Mouse (Mus musculus) midbrain, embryonic 10.5 days (tissue): ENCODE data around the gene Pik3c2b. TPM values are rescaled to one million over a fixed set of nuclear protein-coding genes. Genes with fewer than 3 reads are reported as not detected.

ENCODE experiments used
- DNase-seq: peaks from one replicate; pipeline ENCODE4 v3.0.0-alpha.2; 2017; ENCODE audit warnings: low spot score
- H3K27ac ChIP-seq: fragments of 300-500 bp; sonication (generic); replicated peaks from 2 replicates; pipeline ENCODE4 v1.5.1; 2016; ENCODE audit warnings: mild to moderate bottlenecking
- H3K27me3 ChIP-seq: fragments of 300-500 bp; sonication (generic); 2 replicates; pipeline ENCODE4 v1.6.1; 2016; ENCODE audit warnings: low read depth, mild to moderate bottlenecking; ENCODE audit not compliant: poor library complexity, severe bottlenecking
- H3K36me3 ChIP-seq: fragments of 300-500 bp; sonication (generic); 2 replicates; pipeline ENCODE4 v1.6.1; 2016; ENCODE audit warnings: mild to moderate bottlenecking, moderate library complexity
- H3K4me1 ChIP-seq: fragments of 300-500 bp; sonication (generic); 2 replicates; pipeline ENCODE4 v1.6.1; 2016
- H3K4me3 ChIP-seq: fragments of 300-500 bp; sonication (generic); 2 replicates; pipeline ENCODE4 v1.5.1; 2016; ENCODE audit warnings: mild to moderate bottlenecking, moderate library complexity
- H3K9me3 ChIP-seq: fragments of 300-500 bp; sonication (generic); replicated peaks from 2 replicates; pipeline ENCODE4 v1.6.1; 2016; ENCODE audit warnings: mild to moderate bottlenecking
- WGBS: fragments of 180-500 bp; shearing (Covaris S2); methylation state at CpG from one replicate; pipeline ENCODE4 v1.1.7; 2016; 5-methylcytosine and 5-hydroxymethylcytosine counted together
- polyA plus RNA-seq: library from polyadenylated mRNA; unstranded; fragments of >200 nt; fragmentation: Nextera tagmentation; extraction: Ambion mirVana; gene quantifications from 2 replicates; pipeline ENCODE4 v1.2.1, GENCODE M21; 2016

Gene Pik3c2b
- polyA plus RNA-seq, 1 experiment from 2014 or later, result 14.1 TPM

- H3K4me1 ChIP-seq, result peaks cover 41% of the 10 kb centered on the region
- H3K27ac ChIP-seq, result no peak overlapping the region
- no peaks in the 10 kb centered on the region for H3K27me3 ChIP-seq
- H3K9me3 ChIP-seq, result no peaks in the 10 kb centered on the region
- peak overlapping the region; percentile 98 for H3K4me3 ChIP-seq
- H3K36me3 ChIP-seq, result peaks cover 83% of the 10 kb centered on the region
- DNase-seq, result no peak
- 91% methylated on average over 5 of the region's 5 CpGs for WGBS
Observed at GRCm38 (mm10) chr1:133135808-133136207, 90.3 kb downstream of the Pik3c2b start.

GRCm38 (mm10) chr1:133138401-133138800 lies 92.9 kb downstream of the Pik3c2b start:
- no peaks in the 10 kb centered on the region for H3K9me3 ChIP-seq
- peaks cover 91% of the 10 kb centered on the region for H3K36me3 ChIP-seq
- DNase-seq, result no peak
- WGBS, result 92% methylated on average over 1 of the region's 1 CpGs
- H3K27me3 ChIP-seq, result no peaks in the 10 kb centered on the region
- H3K27ac ChIP-seq, result no peak overlapping the region
- H3K4me3 ChIP-seq, result no peak overlapping the region
- peaks cover 28% of the 10 kb centered on the region for H3K4me1 ChIP-seq

GRCm38 (mm10) chr1:133146014-133147009 lies 100.8 kb downstream of the Pik3c2b start:
- H3K4me1 ChIP-seq, result 0 out of 2 replicates have a peak, but pooled peaks cover 3% of the 10 kb centered on the region
- no peak overlapping the region for H3K27ac ChIP-seq
- peaks cover 10% of the 10 kb centered on the region; the same call in 1 of the 2 replicates for H3K9me3 ChIP-seq
- DNase-seq, result peak; percentile 54
- H3K27me3 ChIP-seq, result no peaks in the 10 kb centered on the region
- WGBS, result 66% methylated on average over 22 of the region's 22 CpGs
- no peak overlapping the region for H3K4me3 ChIP-seq
- peaks cover 12% of the 10 kb centered on the region for H3K36me3 ChIP-seq

- WGBS, result 87% methylated on average over 5 of the region's 5 CpGs
- peaks cover 10% of the 10 kb centered on the region; the same call in 1 of the 2 replicates for H3K9me3 ChIP-seq
- H3K4me1 ChIP-seq, result 0 out of 2 replicates have a peak, but pooled peaks cover 3% of the 10 kb centered on the region
- no peak overlapping the region for H3K4me3 ChIP-seq
- no peak for DNase-seq
- H3K27me3 ChIP-seq, result no peaks in the 10 kb centered on the region
- H3K36me3 ChIP-seq, result peaks cover 6% of the 10 kb centered on the region
- no peak overlapping the region for H3K27ac ChIP-seq
Observed at GRCm38 (mm10) chr1:133147324-133147723, 101.9 kb downstream of the Pik3c2b start.

GRCm38 (mm10) chr1:133148122-133148521 lies 102.7 kb downstream of the Pik3c2b start:
- DNase-seq, result no peak
- Histone ChIP-seq H3K4me3 (no peak overlapping the region), H3K27me3 (no peaks in the 10 kb centered on the region), H3K9me3 (peaks cover 10% of the 10 kb centered on the region; the same call in 1 of the 2 replicates), H3K36me3 (no peaks in the 10 kb centered on the region), H3K27ac (no peak overlapping the region), H3K4me1 (0 out of 2 replicates have a peak, but pooled peaks cover 3% of the 10 kb centered on the region)
- WGBS, result 91% methylated on average over 8 of the region's 8 CpGs

GRCm38 (mm10) chr1:133150556-133150955 lies 105.1 kb downstream of the Pik3c2b start:
- H3K36me3 ChIP-seq, result no peaks in the 10 kb centered on the region
- no peak for DNase-seq
- WGBS, result 90% methylated on average over 2 of the region's 2 CpGs

GRCm38 (mm10) chr1:133152213-133152612 lies 106.7 kb downstream of the Pik3c2b start:
- Histone ChIP-seq H3K27ac (no peak overlapping the region), H3K4me1 (no peaks in the 10 kb centered on the region), H3K36me3 (no peaks in the 10 kb centered on the region), H3K27me3 (no peaks in the 10 kb centered on the region), H3K9me3 (peaks cover 10% of the 10 kb centered on the region; the same call in 1 of the 2 replicates), H3K4me3 (no peak overlapping the region)
- 91% methylated on average over 3 of the region's 3 CpGs for WGBS
- DNase-seq, result no peak

More at GRCm38 (mm10) chr1:133150556-133150955, 105.1 kb downstream of the Pik3c2b start:
- Histone ChIP-seq H3K27ac (no peak overlapping the region), H3K4me3 (no peak overlapping the region), H3K4me1 (0 out of 2 replicates have a peak, but pooled peaks cover 3% of the 10 kb centered on the region), H3K9me3 (peaks cover 10% of the 10 kb centered on the region; the same call in 1 of the 2 replicates), H3K27me3 (no peaks in the 10 kb centered on the region)

- Histone ChIP-seq H3K9me3 (no peaks in the 10 kb centered on the region), H3K27me3 (peaks cover 24% of the 10 kb centered on the region), H3K4me3 (no peak overlapping the region), H3K4me1 (0 out of 2 replicates have a peak, but pooled peaks cover 6% of the 10 kb centered on the region), H3K27ac (no peak overlapping the region), H3K36me3 (no peaks in the 10 kb centered on the region)
- 87% methylated on average over 6 of the region's 6 CpGs for WGBS
- DNase-seq, result no peak
Observed at GRCm38 (mm10) chr1:133155270-133155669, 109.8 kb downstream of the Pik3c2b start.

Other genes with a start within 250 kb of the Pik3c2b start
- 7.6 and 10.2 TPM in 2 replicates for gene Lrrn2, start 165.4 kb upstream of the Pik3c2b start, polyA plus RNA-seq
- 34.6 and 37.7 TPM in 2 replicates for gene Mdm4, start 15.1 kb upstream of the Pik3c2b start, polyA plus RNA-seq
- gene Ppp1r15b, start 85.5 kb downstream of the Pik3c2b start, polyA plus RNA-seq, result 48.9 and 56.8 TPM in 2 replicates
- 12.5 and 15.7 TPM in 2 replicates for gene Plekha6, start 118.5 kb downstream of the Pik3c2b start, polyA plus RNA-seq